Mouse (Mus musculus) erythroblast, embryonic 14.5 days (primary cell): ENCODE results near the gene Fam240a.

ENCODE experiments used
- GATA1 ChIP-seq: IDR thresholded peaks from 2 replicates; pipeline ENCODE4 v1.6.1; 2012; ENCODE audit warnings: low read length, inconsistent platforms, mixed read lengths
- TAL1 ChIP-seq: IDR thresholded peaks from 3 replicates; pipeline ENCODE4 v1.6.1; 2012; ENCODE audit warnings: low read length, inconsistent platforms, mixed read lengths

DNA sequence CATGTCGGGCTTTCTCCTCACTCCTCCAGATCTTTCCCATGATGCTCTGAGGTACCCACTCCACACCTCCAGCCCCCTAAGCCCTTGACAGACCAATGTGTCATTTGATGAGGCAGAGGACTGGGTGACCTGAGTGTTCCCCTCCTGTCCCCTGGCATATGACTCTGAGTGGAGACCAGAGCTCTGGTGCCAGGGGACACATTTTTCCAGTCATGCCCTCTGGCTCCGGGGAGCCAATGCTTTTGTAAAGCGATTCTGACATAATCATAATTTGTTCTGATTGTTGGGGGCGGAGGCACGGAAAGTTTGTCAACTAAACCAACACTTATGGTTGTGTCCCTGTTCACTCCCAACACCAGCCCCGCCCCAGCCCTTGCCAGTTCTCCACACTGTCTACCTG lies 39.3 kb upstream of the Fam240a start:
- TF ChIP-seq GATA1 (no peak), TAL1 (no peak)
